Mouse (Mus musculus) adipocyte (in vitro differentiated cells): ENCODE data around the gene Cnot2.
"Not testable (repeated sequence)": the region's sequence is repeated elsewhere in the genome, so short reads cannot be mapped to it uniquely, and the experiment has no call there.

Experiments used
- DNase-seq: peaks from one replicate; pipeline ENCODE4 v3.0.0-alpha.2; 2016; ENCODE audit warnings: low spot score

The Cnot2 gene

GRCm38 (mm10) chr10:116581369-116581718, at the start of gene Cnot2:
Gene Cnot2, minus strand, starts transcription at chr10:116581511.
- peak; percentile 85 for DNase-seq

DNA sequence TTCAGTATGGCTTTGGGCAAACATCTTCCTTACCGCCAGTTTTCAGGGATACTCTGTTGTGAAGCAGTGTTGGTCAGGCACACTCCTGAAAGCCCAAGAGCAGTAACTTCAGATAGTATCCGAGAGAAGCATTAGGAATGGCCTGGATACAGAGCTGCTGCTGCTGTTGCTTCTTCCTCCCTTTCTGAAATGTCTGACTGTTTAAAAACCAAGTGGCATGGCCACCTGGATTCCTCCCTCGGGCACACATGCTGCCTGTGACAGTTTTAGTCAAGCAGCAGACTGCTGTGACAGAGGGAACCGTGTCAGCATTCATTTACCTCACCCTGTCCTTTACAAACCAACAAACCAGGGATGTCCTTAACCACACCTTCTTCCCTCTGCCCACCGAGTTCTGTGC, 47.6 kb upstream of the Cnot2 start:
- no peak for DNase-seq

DNA sequence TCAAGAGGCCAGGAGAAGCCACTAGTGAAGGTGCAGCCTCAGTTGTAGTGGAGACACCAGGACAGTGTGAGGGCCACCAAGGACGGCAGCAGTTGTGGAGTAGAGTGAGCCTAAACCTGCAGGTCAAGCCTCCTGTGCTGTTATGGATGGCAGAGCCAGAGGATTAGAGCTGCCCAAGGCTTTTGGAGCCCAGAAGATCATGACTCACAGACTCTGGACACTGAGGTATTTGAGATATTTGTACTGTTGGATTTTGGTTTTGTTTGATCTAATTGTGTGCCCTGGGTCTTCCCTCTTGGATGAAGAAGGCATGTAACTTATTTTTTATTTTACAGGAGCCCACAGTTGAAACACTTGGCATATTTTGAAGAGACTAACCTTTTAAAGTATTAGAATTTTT, 44.7 kb upstream of the Cnot2 start:
- DNase-seq = no peak

DNA sequence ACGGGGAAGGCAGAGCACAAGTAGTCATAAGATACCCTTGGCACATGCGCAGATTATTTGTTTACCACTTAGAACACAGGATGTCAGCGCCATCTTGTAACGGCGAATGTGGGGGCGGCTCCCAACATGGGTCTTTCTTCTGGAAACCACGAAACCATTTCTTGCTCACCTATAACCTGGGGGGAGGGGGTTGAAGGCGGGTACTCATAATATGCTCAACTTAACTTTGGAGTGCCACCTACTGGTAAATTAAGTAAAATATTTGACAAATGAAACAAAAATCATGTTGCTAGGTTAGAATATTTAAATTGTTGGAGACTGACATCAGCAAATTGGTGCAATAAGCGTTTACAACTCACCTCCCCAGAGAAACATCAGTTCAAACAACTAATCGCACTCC, 31.9 kb upstream of the Cnot2 start:
- not testable (repeated sequence) for DNase-seq

- DNase-seq = no peak
These were observed 23.5 kb upstream of the Cnot2 start for GRCm38 (mm10) chr10:116604905-116605162.

DNA sequence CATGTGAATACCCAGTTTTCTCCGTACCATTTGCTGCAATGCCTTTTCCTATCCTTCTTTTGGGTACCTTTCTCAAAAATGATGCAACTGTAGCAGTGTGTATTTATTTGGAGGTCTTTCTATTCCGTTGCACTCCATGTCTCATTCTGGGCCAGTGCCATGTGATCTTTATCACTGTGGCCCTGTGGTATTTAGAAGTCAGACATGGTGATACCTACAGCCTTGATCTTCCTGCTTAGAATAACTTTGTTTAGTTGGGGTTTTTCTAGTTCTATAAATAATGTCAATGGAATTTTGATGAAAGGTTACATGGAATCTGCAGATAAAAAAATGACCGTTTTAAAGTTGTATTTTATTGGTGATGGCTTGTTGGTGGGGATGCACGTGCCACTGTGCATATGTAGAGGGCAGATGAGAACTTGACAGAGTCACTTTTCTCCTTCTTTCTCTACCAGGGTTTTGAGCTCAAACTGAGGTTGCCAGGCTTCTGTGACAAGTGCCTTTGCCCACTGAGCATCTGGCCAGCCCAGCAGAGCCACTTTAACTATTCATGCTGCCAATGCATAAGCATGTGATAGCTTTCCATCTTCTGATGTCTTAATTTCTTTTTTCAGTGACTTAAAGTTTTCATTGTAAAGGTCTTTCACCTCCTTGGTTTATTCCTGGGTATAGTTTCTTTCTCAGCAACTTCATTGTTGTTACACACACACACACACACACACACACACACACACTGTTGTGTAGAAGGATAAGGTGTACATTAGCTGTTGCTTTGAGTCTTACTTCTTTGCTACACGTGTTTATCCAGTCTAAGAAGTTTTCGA, 23.0 kb upstream of the Cnot2 start:
- DNase-seq = no peak

- no peak for DNase-seq
These were observed 17.9 kb upstream of the Cnot2 start for GRCm38 (mm10) chr10:116599056-116599850.

DNA sequence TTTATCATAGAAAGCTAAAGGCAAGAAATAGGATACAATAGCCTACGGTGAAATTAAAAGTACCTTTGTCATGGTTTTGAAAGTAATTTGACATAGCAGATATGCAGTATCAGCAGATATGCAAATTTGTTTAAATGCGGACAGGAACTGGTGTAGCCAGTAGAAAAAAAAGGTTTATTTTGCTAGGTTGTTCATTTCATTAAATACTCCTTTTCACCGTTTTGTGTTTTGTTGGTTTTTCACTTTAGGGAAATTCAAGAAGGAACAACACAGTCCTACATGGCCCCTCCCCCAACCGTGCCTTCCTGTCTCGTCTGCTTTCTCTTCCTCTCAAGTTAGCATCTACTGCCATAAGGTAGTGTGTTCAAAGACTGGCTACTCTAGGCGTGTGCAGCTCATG, 1.4 kb upstream of the Cnot2 start:
- no peak for DNase-seq

DNA sequence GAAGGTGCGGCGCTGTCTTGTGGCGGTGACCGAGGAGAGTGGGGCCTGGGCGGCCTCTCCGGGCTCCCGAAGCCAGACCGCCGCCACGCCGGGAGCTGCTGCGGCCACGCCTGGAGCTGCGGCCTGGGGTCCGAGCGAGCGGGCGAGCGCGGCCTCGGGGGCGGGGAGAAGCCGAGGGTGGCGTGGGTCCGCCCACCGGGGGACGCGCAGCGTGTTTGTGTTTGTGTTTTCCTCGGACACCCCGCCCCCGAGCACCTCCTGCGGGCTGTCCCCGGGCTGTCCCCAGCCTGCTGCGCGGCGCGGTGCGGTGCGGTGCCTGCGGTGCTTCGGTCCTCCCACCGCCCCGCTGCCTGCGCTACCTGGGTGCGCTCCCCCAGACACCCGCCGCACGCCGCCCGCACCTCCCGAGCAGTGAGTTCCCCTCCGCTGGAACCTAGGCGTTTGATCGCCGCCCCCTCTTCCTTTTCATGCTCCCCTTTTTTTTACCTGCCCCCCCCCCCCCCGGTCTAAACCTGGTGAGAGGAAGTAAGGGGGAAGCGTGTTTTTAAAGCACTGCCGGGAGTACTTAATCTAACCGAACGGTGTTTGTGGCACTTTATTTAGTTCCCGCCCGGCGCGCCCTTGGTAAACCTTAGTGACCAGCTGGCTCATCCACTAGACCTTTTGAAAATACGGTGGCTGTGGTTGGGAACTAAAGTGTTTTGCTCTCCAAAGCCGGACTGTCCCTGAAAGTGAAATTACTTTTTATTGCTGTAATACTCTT, 589 bp upstream of the Cnot2 start:
- DNase-seq = peak; percentile 26

GRCm38 (mm10) chr10:116580591-116581358, 536 bp downstream of the Cnot2 start:
- DNase-seq = peak; percentile 35

DNA sequence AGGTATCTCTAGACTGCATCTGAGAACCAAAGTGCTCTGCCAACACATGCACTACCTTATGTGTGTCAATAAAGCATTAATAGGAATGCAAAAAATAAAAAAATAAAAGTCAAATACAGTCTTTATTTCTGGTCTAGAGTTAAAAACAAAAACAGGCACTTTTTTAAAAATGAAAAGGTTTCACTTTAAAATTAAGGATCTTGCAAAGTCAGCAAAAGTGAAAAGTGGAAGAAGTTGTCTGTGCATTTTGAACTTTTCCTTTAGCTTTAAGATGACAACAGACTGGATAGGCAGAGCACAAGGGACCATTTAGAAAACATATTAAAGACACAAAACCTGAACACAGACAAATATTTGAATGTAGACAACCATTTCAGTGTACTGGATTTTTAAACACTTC, 1.8 kb downstream of the Cnot2 start:
- no peak for DNase-seq

DNA sequence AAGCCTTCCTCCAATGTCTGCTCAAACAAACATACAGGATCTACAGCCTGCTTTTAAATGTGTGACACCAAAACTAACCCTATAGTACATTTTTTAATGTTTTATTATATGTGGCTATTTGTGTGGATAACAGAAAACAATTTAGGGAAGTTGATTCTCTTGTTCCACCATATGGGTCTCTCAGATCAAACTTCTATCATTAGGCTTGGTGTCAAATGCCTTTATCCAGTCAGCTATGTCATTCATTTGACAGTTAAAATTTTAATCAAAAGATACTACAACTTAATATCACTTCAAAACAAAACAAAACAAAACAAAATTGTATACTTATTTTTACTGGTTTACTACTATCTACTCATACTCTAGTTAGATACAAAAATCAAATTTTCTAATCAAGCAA, 2.9 kb downstream of the Cnot2 start:
- no peak for DNase-seq

- DNase-seq = no peak
These were observed 4.1 kb downstream of the Cnot2 start for GRCm38 (mm10) chr10:116577181-116577580.

GRCm38 (mm10) chr10:116576071-116576470, 5.2 kb downstream of the Cnot2 start:
- not testable (repeated sequence) for DNase-seq

- no peak for DNase-seq
These were observed 10.8 kb downstream of the Cnot2 start for GRCm38 (mm10) chr10:116570526-116570925.

GRCm38 (mm10) chr10:116568539-116568938, 12.8 kb downstream of the Cnot2 start:
- DNase-seq = no peak

GRCm38 (mm10) chr10:116567491-116568405, 13.6 kb downstream of the Cnot2 start:
- peak; percentile 48 for DNase-seq

- not testable (repeated sequence) for DNase-seq
These were observed 14.8 kb downstream of the Cnot2 start for GRCm38 (mm10) chr10:116566492-116566891.

- no peak for DNase-seq
These were observed 16.3 kb downstream of the Cnot2 start for GRCm38 (mm10) chr10:116564828-116565602.
